Mouse (Mus musculus) adrenal gland, adult (tissue): Measurements from ENCODE around the gene Lhcgr.

ENCODE experiments used
- DNase-seq, 2 experiments: peaks; one replicate each; pipeline ENCODE4 v3.0.0; 2022 to 2023; ENCODE audit warnings: low spot score in 1 of 2; ENCODE audit not compliant: inconsistent age in 2 of 2

Lhcgr gene

DNA sequence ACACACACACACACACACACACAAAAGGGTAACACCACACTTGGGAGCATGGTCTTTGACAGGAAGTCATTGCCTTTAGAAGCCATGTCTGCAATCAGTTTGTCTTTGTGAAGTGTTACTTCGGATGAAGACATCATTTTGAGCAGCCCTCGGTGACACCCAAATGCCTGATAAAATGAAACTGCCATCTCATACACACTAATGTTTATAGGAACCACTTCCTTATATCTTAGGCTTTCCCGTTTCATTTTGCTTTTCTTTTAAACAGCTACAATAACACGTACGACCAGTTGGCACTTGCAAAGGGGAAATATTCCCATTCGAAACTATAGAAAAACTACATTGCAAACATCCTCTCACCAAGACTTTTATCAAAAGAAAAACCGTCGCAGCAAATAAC, 42.1 kb downstream of the Lhcgr start:
- no peak for DNase-seq

DNA sequence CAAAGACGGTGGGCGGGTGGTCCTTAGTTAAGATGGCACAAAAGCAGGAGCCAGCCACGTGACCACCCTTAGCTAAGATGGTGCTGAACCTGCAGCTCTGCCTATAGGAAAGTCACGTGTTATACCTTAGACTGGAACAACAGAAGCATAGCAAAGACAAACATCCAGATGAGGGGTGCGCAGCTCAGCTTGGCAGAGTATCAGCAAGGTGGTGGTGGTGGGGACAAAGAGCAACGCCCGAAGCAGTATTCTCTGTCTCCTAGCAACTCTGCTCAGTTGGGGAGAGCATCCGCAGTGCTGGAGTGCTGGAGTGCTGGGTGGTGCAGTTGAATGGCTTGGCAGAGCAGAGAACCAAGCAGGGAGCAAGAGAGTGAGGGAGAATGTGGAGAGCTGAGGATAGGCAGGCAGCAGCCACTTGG, 85.5 kb downstream of the Lhcgr start:
- no peak for DNase-seq

DNA sequence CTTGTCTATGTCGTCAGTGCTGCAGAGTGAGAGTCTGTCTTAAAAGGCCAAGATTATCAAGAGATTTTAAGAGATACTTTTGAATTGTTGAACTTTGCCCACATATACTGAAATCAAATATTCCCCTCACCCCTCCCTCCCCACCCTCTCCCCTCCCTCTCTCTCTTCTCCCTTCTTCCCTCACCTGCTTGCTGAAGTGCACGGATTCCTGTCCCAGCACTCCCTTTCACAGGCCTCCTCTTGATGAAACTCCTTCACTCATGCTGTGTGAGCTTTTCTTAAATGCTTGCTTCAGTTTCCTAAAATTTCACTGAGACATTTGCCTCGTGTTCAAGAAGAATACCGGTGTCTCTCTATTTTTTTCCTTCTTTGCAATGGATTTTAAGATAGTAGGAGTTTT, 88.7 kb downstream of the Lhcgr start:
- DNase-seq, result no peak

DNA sequence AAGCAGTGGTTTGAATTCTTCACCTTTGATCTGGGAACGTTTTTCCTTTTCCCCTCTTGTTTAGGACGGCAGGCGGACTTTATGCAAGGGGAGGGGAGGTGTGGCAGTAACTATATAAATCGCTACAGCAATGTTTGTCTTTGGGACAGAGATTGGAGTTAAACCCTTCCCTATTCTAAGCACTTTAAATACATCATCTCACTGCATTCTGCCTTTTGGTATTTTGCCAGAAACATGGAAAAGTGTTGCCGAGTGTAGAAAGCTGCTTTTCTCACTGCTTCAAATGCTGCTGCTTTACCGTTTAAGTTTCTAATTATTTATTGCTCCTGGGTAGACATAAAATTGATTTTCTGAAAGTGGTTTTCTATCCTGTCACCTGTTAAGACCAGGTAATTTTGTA, 89.4 kb downstream of the Lhcgr start:
- DNase-seq, result no peak

DNA sequence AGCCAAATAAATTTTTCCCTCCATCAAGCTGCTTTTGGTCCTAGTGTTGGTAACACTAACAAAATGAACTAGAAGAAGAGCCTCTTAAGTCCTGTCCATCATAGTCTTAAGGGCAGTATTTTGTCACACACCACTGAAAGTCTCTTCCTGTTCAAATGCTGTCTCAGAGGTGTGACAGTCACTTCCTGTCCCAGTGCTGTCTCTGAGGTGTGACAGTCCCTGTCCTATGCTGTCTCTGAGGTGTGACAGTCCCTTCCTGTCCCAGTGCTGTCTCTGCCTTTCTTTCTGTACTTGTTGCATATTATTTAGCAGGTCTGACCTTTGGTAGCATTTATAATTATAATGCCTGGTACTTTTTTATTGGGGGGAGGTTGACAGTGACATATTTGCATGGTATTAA, 90.9 kb downstream of the Lhcgr start:
- DNase-seq, result no peak

DNA sequence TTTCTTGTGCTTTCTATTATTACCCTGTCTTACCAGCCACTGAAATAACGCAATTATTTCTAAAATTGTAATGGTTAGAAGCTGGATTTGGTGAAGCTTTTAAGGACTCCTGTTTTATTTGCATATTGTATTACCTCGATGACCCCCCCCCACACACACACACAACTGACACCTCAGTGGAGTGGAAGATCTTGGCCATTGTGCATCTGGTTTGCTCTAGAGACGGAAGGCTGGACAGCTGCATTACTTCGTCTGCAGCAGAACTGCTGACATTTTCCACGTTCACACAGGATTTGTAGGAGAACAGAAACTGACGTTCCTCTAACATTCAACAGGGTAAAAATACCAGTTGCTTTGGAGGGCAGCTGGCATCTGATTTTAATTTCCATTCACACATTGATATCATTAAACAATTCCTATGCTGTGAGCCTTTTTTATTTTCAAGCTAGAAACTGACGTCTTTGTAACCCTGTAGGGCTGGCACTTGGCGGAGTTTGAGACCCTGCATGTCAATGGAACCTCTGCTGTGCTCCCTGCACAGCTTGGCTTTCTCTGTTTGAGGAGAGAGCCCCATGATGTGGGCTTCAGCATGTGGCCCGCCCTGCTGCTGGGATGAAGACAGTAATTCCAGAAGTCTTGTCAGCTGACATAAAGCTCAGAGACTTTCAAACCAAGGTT, 95.0 kb downstream of the Lhcgr start:
- DNase-seq, result no peak

DNA sequence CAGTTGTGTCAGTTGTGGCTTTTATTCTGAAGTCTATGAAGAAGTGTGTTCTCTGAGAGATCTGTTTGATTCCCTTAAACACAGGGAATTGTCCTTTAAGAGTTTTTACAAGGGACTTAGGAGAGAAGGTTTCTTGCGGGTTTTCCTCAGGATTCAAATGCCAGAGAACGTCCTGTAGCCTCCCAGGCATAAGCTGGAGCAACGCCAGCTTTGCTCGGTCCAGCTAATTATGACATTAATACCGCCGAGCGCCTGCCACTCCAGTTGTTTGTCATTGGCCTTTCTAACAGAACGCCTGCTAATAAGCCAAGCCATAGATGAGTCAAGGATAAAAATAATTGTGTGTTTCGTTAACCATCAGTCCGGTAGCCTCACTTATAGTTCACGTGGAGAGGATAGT, 103.6 kb downstream of the Lhcgr start:
- no peak for DNase-seq

DNA sequence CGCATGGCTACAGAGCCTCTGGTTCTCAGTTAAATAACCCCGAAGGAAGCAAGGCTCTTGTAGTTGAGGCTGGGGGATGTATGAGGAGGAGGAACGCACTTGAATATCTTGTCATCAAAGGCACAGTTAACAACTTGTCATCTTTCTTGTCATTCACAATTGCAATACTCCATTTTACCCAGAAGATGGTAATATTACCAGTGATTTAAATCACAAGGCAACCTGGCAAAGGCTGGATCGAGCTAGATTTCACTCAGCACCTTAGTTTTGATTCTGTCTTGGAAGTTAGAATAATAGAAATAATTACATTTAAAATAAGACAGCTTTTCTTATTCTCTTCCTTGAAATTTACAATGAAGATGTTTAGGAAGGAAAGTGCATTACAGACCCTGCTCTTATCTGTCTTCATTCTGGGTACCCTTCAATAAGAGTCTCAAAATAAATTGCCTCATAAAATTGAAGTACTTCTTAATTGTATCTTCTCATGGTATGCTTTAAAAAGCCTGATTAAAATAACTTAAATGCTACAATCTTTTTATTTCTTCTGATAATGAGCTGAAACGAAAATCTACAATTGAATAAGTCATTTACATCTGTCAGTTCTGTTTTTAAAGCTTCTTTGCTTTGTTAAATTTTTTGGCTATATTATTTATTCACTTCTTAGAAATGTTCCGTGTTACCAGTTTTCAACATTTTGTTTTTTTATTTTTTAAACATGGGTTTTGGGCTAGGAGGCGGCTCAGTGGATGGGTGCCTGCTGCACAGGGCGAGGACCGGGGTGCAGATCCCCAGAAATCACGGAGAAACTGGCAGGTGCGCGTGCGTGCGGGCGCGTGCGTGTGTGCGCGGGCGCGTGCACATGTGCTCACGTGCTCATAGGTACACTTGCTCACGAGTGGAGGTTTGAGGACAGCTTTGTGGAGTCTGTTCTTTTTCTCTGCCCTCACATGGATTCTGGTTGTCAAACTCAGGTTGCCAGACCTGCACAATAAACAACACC, 116.2 kb downstream of the Lhcgr start:
- no peak for DNase-seq

DNA sequence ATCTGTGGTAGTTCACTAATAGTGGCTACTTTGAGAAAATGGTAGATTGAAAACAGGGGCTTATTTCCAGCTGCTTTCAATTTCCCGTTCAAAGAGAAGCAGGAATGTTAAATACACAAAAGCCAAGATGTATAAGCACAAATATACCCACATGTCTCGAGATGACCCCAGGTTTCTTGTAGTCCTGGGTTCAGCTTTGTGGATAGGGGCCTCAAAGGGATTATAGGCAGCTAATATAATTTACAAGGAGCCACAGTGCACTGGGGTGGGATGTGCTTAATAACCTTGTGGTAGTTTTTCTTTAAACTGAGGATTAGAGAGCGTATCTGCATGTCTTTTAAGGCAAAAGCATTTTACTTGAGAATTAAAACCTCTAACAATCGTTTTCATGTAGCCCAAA, 121.0 kb downstream of the Lhcgr start:
- no peak for DNase-seq

DNA sequence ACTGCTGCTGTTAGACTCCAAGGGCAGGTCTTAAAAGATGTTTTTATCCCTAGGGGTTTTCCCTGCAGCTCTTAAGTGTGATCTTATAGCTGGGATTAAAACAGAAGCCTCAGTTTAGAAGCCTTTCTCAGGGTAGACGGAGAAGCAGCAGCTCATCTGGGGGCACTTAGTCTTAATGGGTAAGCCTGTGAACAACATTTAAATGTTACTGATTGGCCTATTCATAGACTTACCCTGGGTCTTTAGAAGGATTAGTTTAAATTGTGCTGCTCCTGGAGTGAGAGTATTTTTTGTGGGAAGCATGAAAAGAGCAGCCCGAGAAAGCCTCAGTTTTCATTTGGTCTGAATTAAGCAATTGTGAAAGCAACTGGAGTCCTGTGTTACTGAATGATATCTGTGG, 121.9 kb downstream of the Lhcgr start:
- no peak for DNase-seq

DNA sequence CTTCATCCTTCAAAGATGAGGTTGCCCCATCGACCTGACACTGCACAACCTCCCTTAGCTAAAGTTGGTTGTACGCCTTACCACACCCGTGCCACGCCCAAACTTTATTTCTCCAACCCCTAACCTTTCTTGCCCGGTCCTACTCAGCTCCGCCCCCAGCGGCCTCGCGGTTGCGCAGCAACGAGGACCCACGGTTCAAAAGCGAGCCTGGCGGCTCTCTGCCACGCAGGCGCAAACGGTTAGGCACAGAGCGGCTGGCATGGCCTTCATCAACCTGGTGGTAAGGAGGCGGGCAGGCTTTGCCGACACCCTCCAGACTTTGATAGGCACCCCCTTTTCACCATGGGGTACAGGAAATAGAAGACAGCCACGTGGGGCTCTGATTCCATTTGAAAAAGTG, 123.3 kb downstream of the Lhcgr start, which contains the start of gene Gtf2a1l:
Gene Gtf2a1l, plus strand, starts transcription at position 209 of the 400 bp plus-strand sequence.
- DNase-seq, result peak; percentile 28 to 59
